Mouse (Mus musculus): ENCODE results near the gene March6.

DNA sequence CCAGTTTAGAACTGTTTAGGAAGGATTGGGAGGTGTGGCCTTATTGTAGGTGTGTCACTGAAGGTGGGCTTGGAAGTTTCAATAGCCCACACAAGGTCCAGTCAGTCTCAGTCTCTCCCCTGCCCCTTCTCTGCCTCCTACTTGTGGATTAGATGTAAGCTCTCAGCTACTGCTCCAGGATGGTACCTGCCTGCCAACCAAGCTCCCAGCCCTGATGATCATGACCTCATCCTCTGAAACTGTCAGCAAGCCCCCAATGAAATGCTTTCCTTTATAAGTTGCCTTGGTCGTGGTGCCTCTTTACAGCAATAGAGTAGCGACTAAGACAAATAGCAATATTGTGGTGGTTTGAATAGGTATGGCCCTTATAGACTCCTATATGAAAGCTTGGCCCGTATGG, 7.5 kb upstream of the March6 start:
- no peak for TF ChIP-seq CTCF (IDR thresholded peaks at IDR 0.05; ENCODE audit: low read depth)
- no peak for TF ChIP-seq EP300 (optimal IDR thresholded peaks at IDR 0.05)
